Mouse (Mus musculus) thymus, adult 18-20 months (tissue): Measurements from ENCODE around the gene Kif1b.

Experiments used
- DNase-seq, 2 experiments: peaks; one replicate each; pipeline ENCODE4 v3.0.0; 2022; ENCODE audit warnings: mixed read lengths in 2 of 2

Gene Kif1b

GRCm38 (mm10) chr4:149131789-149132565 lies 175.5 kb downstream of the Kif1b start:
- no peak for DNase-seq

- no peak for DNase-seq
Measured at GRCm38 (mm10) chr4:149131021-149131752, 176.3 kb downstream of the Kif1b start.

GRCm38 (mm10) chr4:149128467-149128866 lies 179.0 kb downstream of the Kif1b start:
- DNase-seq: no peak

GRCm38 (mm10) chr4:149126663-149127062 lies 180.8 kb downstream of the Kif1b start, which contains the start of gene Cort:
Gene Cort (minus strand): TSS chr4:149126763.
- DNase-seq: no peak
